Mouse (Mus musculus): ENCODE results near the gene Gm14214. TPM values are rescaled to one million over a fixed set of nuclear protein-coding genes. Genes with fewer than 3 reads are reported as not detected.

Gene Gm14214
- not detected in 2 replicates for polyA plus RNA-seq (2012; rRNA removed)

DNA sequence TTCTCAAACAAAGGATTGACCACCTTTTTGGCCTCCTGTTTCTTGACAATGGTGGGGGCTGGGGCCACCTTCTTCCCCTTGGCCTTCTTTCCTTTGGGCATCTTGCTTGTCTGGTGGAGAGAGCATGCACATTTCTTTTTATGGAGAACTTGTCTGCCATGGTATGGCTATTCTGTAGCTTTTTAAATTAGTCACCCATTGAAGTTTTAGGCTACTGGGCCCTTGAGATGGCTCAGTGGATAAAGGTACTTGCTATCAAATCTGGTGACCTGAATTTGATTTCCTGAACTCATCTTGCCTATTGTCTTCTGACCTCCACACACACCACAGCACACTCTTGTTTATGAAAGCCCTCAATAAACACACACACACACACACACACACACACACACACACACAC lies at the start of gene Gm14214:
Gm14214 (minus strand) TSS at position 101 of the 400 bp plus-strand sequence.
- H3K4me3 ChIP-seq (replicated peaks; ENCODE audit: insufficient read depth, low read depth, low read length), result no peak within 1 kb of the TSS
- no peak for DNase-seq
- no peaks in the 10 kb centered on the region for H3K27me3 ChIP-seq (ENCODE audit: control insufficient read depth, insufficient read depth, low read length)
- H3K4me1 ChIP-seq (ENCODE audit: control insufficient read depth, insufficient read depth, low read length), result no peaks in the 10 kb centered on the region
- H3K27ac ChIP-seq (ENCODE audit: insufficient read depth, low read length), result no peak within 1 kb of the TSS
- TF ChIP-seq POLR2A (IDR thresholded peaks at IDR 0.05; ENCODE audit: borderline replicate concordance, insufficient read depth, low read length) (no peak), CTCF (IDR thresholded peaks at IDR 0.05; ENCODE audit: borderline replicate concordance, insufficient read depth, low read depth, low read length) (no peak)

DNA sequence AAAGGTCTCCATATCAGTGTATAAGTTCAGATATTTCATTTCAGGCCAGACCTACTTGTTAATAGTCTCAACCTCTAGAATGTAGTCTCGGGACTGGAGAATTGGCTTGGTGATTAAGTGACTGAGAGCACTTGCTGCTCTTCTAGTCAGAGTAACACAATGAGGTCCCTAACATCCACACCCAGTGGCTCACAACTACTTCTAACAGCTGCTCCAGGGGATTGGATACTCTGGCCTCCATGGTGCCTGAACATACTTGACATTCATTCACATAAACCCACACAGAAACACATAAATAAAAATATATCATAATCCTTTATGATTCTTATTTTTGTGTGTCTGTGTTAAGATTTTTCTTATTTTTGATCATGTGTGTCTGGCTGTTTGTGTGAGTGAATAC lies 48.8 kb upstream of the Gm14214 start:
- WGBS, result 82% methylated on average over 1 of the region's 1 CpGs
- TF ChIP-seq POLR2A (IDR thresholded peaks at IDR 0.05; ENCODE audit: borderline replicate concordance, insufficient read depth, low read length) (no peak), CTCF (IDR thresholded peaks at IDR 0.05; ENCODE audit: borderline replicate concordance, insufficient read depth, low read depth, low read length) (no peak)

DNA sequence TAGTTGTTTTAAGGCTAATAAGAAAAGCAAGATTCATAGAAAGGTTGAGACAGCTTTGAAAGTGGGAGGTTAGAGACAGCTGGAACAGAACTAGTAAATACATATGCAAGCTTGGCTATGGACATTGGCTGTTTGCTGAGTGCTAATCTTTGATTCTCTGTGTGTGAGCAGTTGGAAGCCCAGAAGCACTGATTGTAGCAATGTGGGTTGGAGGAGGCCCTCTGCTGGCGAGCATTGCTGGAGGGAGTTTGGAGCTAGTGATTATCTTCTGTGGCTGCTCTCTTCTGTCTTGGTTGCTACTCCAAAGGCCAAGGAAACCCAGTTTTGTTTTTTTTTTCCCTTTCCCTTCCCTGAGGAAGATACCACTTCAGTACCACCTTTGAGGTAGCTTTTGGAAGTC lies 48.0 kb upstream of the Gm14214 start:
- Histone ChIP-seq H3K4me3 (replicated peaks; ENCODE audit: insufficient read depth, low read depth, low read length) (no peak overlapping the region), H3K4me1 (ENCODE audit: control insufficient read depth, insufficient read depth, low read length) (no peaks in the 10 kb centered on the region; the same call in 1 of the 2 replicates), H3K27me3 (ENCODE audit: control insufficient read depth, insufficient read depth, low read length) (no peaks in the 10 kb centered on the region), H3K27ac (ENCODE audit: insufficient read depth, low read length) (no peak overlapping the region)
- peak; percentile 62; the same call in 1 of the 2 replicates for TF ChIP-seq CTCF (IDR thresholded peaks at IDR 0.05; ENCODE audit: borderline replicate concordance, insufficient read depth, low read depth, low read length)
- TF ChIP-seq POLR2A (IDR thresholded peaks at IDR 0.05; ENCODE audit: borderline replicate concordance, insufficient read depth, low read length), result no peak
- WGBS, result 24% methylated on average over 1 of the region's 1 CpGs
- peak; percentile 51 to 60 for DNase-seq

More for the DNA sequence above, 48.8 kb upstream of the Gm14214 start:
- DNase-seq, result no peak
- no peak overlapping the region for H3K4me3 ChIP-seq (replicated peaks; ENCODE audit: insufficient read depth, low read depth, low read length)
- no peaks in the 10 kb centered on the region for H3K27me3 ChIP-seq (ENCODE audit: control insufficient read depth, insufficient read depth, low read length)
- H3K27ac ChIP-seq (ENCODE audit: insufficient read depth, low read length), result no peak overlapping the region
- H3K4me1 ChIP-seq (ENCODE audit: control insufficient read depth, insufficient read depth, low read length), result no peaks in the 10 kb centered on the region; the same call in 1 of the 2 replicates

- TF ChIP-seq CTCF (IDR thresholded peaks at IDR 0.05; ENCODE audit: borderline replicate concordance, insufficient read depth, low read depth, low read length) (no peak), POLR2A (IDR thresholded peaks at IDR 0.05; ENCODE audit: borderline replicate concordance, insufficient read depth, low read length) (no peak)
- Histone ChIP-seq H3K4me1 (ENCODE audit: control insufficient read depth, insufficient read depth, low read length) (no peaks in the 10 kb centered on the region; the same call in 1 of the 2 replicates), H3K4me3 (replicated peaks; ENCODE audit: insufficient read depth, low read depth, low read length) (no peak overlapping the region), H3K27me3 (ENCODE audit: control insufficient read depth, insufficient read depth, low read length) (no peaks in the 10 kb centered on the region), H3K27ac (ENCODE audit: insufficient read depth, low read length) (no peak overlapping the region)
- WGBS, result 51% methylated on average over 3 of the region's 3 CpGs
- DNase-seq, result no peak
These were observed 47.3 kb upstream of the Gm14214 start for GRCm38 (mm10) chr2:154817089-154817488.

DNA sequence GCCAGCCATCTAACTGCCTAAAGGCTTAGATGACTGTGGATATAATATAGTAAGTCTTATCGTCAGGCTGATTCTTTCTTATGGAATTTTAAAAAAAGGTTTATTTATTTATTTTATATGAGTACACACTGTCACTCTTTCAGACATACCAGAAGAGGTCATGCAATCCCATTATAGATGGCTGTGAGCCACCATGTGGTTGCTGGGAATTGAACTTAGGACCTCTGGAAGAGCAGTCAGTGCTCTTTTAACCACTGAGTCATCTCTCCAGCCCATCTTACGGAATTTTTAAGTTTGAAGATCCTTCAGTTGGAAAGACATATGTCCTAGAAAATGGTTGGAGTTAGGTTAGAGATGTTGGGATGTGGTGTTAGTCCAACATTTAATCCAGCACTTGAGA lies 43.6 kb upstream of the Gm14214 start:
- H3K27me3 ChIP-seq (ENCODE audit: control insufficient read depth, insufficient read depth, low read length), result no peaks in the 10 kb centered on the region
- no peak for DNase-seq
- WGBS, result 96% methylated on average over 2 of the region's 2 CpGs
- H3K4me1 ChIP-seq (ENCODE audit: control insufficient read depth, insufficient read depth, low read length), result no peaks in the 10 kb centered on the region; the same call in 1 of the 2 replicates
- H3K27ac ChIP-seq (ENCODE audit: insufficient read depth, low read length), result no peak overlapping the region
- TF ChIP-seq CTCF (IDR thresholded peaks at IDR 0.05; ENCODE audit: borderline replicate concordance, insufficient read depth, low read depth, low read length), result no peak
- no peak for TF ChIP-seq POLR2A (IDR thresholded peaks at IDR 0.05; ENCODE audit: borderline replicate concordance, insufficient read depth, low read length)
- no peak overlapping the region for H3K4me3 ChIP-seq (replicated peaks; ENCODE audit: insufficient read depth, low read depth, low read length)

- Histone ChIP-seq H3K4me1 (ENCODE audit: control insufficient read depth, insufficient read depth, low read length) (no peaks in the 10 kb centered on the region; the same call in 1 of the 2 replicates), H3K4me3 (replicated peaks; ENCODE audit: insufficient read depth, low read depth, low read length) (no peak overlapping the region), H3K27ac (ENCODE audit: insufficient read depth, low read length) (no peak overlapping the region), H3K27me3 (ENCODE audit: control insufficient read depth, insufficient read depth, low read length) (no peaks in the 10 kb centered on the region)
- 38% methylated on average over 1 of the region's 1 CpGs for WGBS
- TF ChIP-seq POLR2A (IDR thresholded peaks at IDR 0.05; ENCODE audit: borderline replicate concordance, insufficient read depth, low read length), result no peak
- no peak for TF ChIP-seq CTCF (IDR thresholded peaks at IDR 0.05; ENCODE audit: borderline replicate concordance, insufficient read depth, low read depth, low read length)
- no peak for DNase-seq
These were observed 41.0 kb upstream of the Gm14214 start for GRCm38 (mm10) chr2:154810821-154811220.

DNA sequence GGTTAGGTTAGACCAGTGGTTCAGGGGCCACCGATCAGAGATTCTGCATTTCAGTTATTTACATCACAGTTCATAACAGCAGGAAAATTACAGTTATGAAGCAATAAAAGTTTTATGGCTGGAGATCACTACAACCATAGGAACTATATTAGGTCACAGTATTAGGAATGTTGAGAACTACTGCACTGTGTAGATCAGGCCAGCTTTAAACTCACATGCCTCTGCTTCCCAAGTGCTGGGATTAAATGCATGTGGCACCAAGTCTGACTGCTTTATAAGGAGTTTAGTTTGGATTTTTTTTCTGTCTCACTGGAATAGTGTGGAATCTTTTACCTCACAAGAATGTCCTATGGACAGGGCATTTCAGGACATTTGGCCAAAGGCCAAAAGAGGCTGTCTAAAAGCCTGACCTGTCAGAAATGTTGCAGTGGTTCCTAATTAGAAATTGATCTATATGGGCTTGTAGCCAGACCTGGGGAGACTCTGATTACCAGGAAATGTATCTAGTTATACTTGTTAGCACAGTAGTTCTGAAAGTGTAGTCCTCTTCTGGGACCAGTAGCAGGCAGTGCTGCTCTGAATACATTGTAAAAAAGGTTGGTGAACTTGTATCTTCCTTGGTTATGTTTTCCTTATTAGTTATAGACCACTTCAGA lies 39.4 kb upstream of the Gm14214 start:
- peak in 1 of 2 experiments; percentile 47 for DNase-seq
- H3K27me3 ChIP-seq (ENCODE audit: control insufficient read depth, insufficient read depth, low read length), result no peaks in the 10 kb centered on the region
- H3K4me1 ChIP-seq (ENCODE audit: control insufficient read depth, insufficient read depth, low read length), result peaks cover 3% of the 10 kb centered on the region; the same call in 1 of the 2 replicates
- 95% methylated on average over 1 of the region's 1 CpGs for WGBS
- no peak overlapping the region for H3K27ac ChIP-seq (ENCODE audit: insufficient read depth, low read length)
- TF ChIP-seq POLR2A (IDR thresholded peaks at IDR 0.05; ENCODE audit: borderline replicate concordance, insufficient read depth, low read length), result no peak
- no peak for TF ChIP-seq CTCF (IDR thresholded peaks at IDR 0.05; ENCODE audit: borderline replicate concordance, insufficient read depth, low read depth, low read length)
- H3K4me3 ChIP-seq (replicated peaks; ENCODE audit: insufficient read depth, low read depth, low read length), result no peak overlapping the region

- Histone ChIP-seq H3K27me3 (ENCODE audit: control insufficient read depth, insufficient read depth, low read length) (no peaks in the 10 kb centered on the region), H3K4me3 (replicated peaks; ENCODE audit: insufficient read depth, low read depth, low read length) (no peak overlapping the region), H3K4me1 (ENCODE audit: control insufficient read depth, insufficient read depth, low read length) (0 out of 2 replicates have a peak, but pooled peaks cover 3% of the 10 kb centered on the region), H3K27ac (ENCODE audit: insufficient read depth, low read length) (no peak overlapping the region)
- 46% methylated on average over 1 of the region's 1 CpGs for whole genome bisulfite sequencing
- TF ChIP-seq POLR2A (IDR thresholded peaks at IDR 0.05; ENCODE audit: borderline replicate concordance, insufficient read depth, low read length) (no peak), CTCF (IDR thresholded peaks at IDR 0.05; ENCODE audit: borderline replicate concordance, insufficient read depth, low read depth, low read length) (no peak)
- no peak for DNase-seq
These were observed 37.9 kb upstream of the Gm14214 start for GRCm38 (mm10) chr2:154807689-154808088.
